ENCODE assay signal across 8 mouse cellular contexts in the genomic region with DNA sequence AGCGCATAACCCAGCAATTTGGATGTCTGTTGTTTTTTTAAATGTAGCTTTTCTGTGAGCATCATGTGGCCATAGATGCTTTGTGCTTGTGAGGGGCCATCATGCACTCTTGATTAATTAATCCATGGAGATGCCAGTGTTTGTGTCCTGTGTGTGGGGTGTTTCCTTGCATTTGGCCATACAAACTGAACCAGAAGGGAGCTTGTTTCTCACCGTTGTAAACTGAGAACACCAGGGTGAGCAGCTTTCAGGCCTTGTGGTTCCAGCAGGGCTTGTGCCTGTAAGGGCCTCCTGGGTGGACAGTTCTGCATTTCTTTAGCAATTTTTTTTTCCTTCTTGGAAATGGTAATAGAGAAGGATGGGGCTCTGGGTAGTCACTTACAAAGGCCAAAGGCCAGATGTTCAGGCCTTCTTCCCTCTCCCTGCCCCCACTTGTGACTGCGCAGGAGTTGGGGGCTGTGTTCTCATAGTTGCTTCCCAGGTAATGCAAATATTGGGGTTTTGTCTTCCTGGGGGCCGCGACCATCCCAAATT.
DNase-seq lines count a peak whose midpoint lies in the region; ATAC-seq and TF ChIP-seq lines count a peak whose summit lies in the region.

No protein-coding gene starts in this region.

- H3K9ac ChIP-seq in neural tube, embryonic 11.5 days (ENCODE audit: low read length): peak overlapping the region; percentile 35
- H3K9ac ChIP-seq in limb, embryonic 14.5 days (ENCODE audit: low read depth, low read length, severe bottlenecking): no peak overlapping the region

- H3K27me3 ChIP-seq in neural tube, embryonic 11.5 days (ENCODE audit: control insufficient read depth, insufficient read depth, low read length): no peaks in the 10 kb centered on the region
- no peaks in the 10 kb centered on the region for H3K27me3 ChIP-seq in limb, embryonic 14.5 days (ENCODE audit: control insufficient read depth, insufficient read depth, low read length)

- peak overlapping the region; percentile 55 for H3K4me3 ChIP-seq in neural tube, embryonic 11.5 days (ENCODE audit: low read depth, low read length)
- H3K4me3 ChIP-seq in limb, embryonic 14.5 days (replicated peaks; ENCODE audit: low read length): peak overlapping the region; percentile 51

- no peaks in the 10 kb centered on the region for H3K36me3 ChIP-seq in neural tube, embryonic 11.5 days (ENCODE audit: control insufficient read depth, insufficient read depth, low read length)
- no peaks in the 10 kb centered on the region for H3K36me3 ChIP-seq in limb, embryonic 14.5 days (ENCODE audit: control insufficient read depth, insufficient read depth, low read length)

- peaks cover 10% of the 10 kb centered on the region for H3K4me1 ChIP-seq in neural tube, embryonic 11.5 days (ENCODE audit: control insufficient read depth, insufficient read depth, low read length)
- peaks cover 24% of the 10 kb centered on the region for H3K4me1 ChIP-seq in limb, embryonic 14.5 days (ENCODE audit: control insufficient read depth, insufficient read depth, low read length)

- peak; percentile 22 to 39 for DNase-seq in cerebellum, postnatal 10 days
- DNase-seq in cerebellum, adult 11 months: no peak
- no peak for DNase-seq in neural tube, embryonic 11.5 days (ENCODE audit: low spot score)
- DNase-seq in neural tube, embryonic 10.5 days (ENCODE audit: extremely low spot score, low spot score): no peak
- no peak for DNase-seq in limb, embryonic 14.5 days (ENCODE audit: low spot score)
- no peak for DNase-seq in frontal cortex, postnatal 14 days (ENCODE audit: low spot score in 2 of 2)
- DNase-seq in layer of hippocampus, adult 9-11 months: no peak

- no peak for TF ChIP-seq POLR2A in limb, embryonic 14.5 days (IDR thresholded peaks at IDR 0.05; ENCODE audit: borderline replicate concordance, extremely low read depth, insufficient read depth, insufficient read length)

- WGBS in neural tube, embryonic 11.5 days: 9% methylated on average over 5 of the region's 5 CpGs
- 41% methylated on average over 5 of the region's 5 CpGs for WGBS in limb, embryonic 14.5 days

- no peak overlapping the region for H3K27ac ChIP-seq in neural tube, embryonic 11.5 days (ENCODE audit: low read depth, low read length)
- H3K27ac ChIP-seq in limb, embryonic 14.5 days (replicated peaks; ENCODE audit: low read depth, low read length): no peak overlapping the region

- no peak for ATAC-seq in neural tube, embryonic 11.5 days (ENCODE audit: insufficient read depth, low FRiP score, low TSS enrichment)
- ATAC-seq in limb, embryonic 14.5 days (ENCODE audit: low FRiP score, low read depth): no peak
- ATAC-seq in cerebellum, adult (ENCODE audit: insufficient number of reproducible peaks, low FRiP score, low TSS enrichment): no peak

- H3K4me2 ChIP-seq in neural tube, embryonic 11.5 days (ENCODE audit: low read depth): peak overlapping the region; percentile 65
- peak overlapping the region; percentile 77 for H3K4me2 ChIP-seq in limb, embryonic 14.5 days (replicated peaks; ENCODE audit: low read depth, low read length, severe bottlenecking)

- H3K9me3 ChIP-seq in neural tube, embryonic 11.5 days (ENCODE audit: control insufficient read depth, low read length): no peaks in the 10 kb centered on the region
- no peaks in the 10 kb centered on the region for H3K9me3 ChIP-seq in limb, embryonic 14.5 days (ENCODE audit: control insufficient read depth, low read length)

Comparison
In these comparisons a context has a peak if more than half of its experiments do, and no peak if none do; other contexts are left out.
1. DNase-seq: peak in cerebellum, postnatal 10 days (2 of 2); none in cerebellum, adult 11 months (single experiment), neural tube, embryonic 11.5 days (single experiment), neural tube, embryonic 10.5 days (single experiment), limb, embryonic 14.5 days (single experiment), frontal cortex, postnatal 14 days (0 of 2) and layer of hippocampus, adult 9-11 months (single experiment).